In genomic region chr2:27284441-27284840, GRCm38 (mm10) we compare ENCODE assay signal across 22 mouse cellular contexts. TPM values are rescaled to one million over a fixed set of nuclear protein-coding genes. Genes with fewer than 3 reads are reported as not detected.
A peak's percentile ranks its signal among the peaks of the same experiment; 100 is the strongest.
DNase-seq lines count a peak whose midpoint lies in the region; ATAC-seq and TF ChIP-seq lines count a peak whose summit lies in the region.
"Had no signal": no experiment of that assay in that cellular context is flagged by ENCODE, and none has a peak within 500 bp of the region (broad histone marks: within the 10 kb centered on the region; RNA-seq: fewer than 3 reads in every experiment).

No protein-coding gene starts in this region.

- H3K4me3 ChIP-seq in kidney, embryonic 14.5 days (ENCODE audit: low read length), result no peak overlapping the region
- no peak overlapping the region for H3K4me3 ChIP-seq in liver, adult 2 months (ENCODE audit: insufficient read depth, low read depth, low read length)
- H3K4me3 ChIP-seq in liver, embryonic 11.5 days (ENCODE audit: low read depth, low read length), result no peak overlapping the region
- H3K4me3 ChIP-seq in midbrain, embryonic 10.5 days, result no peak overlapping the region
- H3K4me3 ChIP-seq: embryonic facial prominence, embryonic 15.5 days; erythroblast, embryonic 14.5 days; forebrain, embryonic 10.5 days; gastrocnemius, adult 2 months; heart, embryonic 13.5 days had no signal

- TF ChIP-seq POLR2A in liver, adult 2 months (IDR thresholded peaks at IDR 0.05; ENCODE audit: extremely low read depth, insufficient read depth, low read length), result no peak

- H3K27me3 ChIP-seq in kidney, embryonic 14.5 days (ENCODE audit: control insufficient read depth, insufficient read depth, low read length), result no peaks in the 10 kb centered on the region
- H3K27me3 ChIP-seq in liver, adult 2 months (ENCODE audit: control insufficient read depth, insufficient read depth, low read length), result no peaks in the 10 kb centered on the region
- H3K27me3 ChIP-seq in liver, embryonic 11.5 days (replicated peaks; ENCODE audit: control insufficient read depth, insufficient read depth, low read length), result no peaks in the 10 kb centered on the region
- no peaks in the 10 kb centered on the region for H3K27me3 ChIP-seq in midbrain, embryonic 10.5 days (ENCODE audit: low read depth, poor library complexity, severe bottlenecking)
- H3K27me3 ChIP-seq: embryonic facial prominence, embryonic 15.5 days; heart, embryonic 13.5 days had no signal

- no peaks in the 10 kb centered on the region for H3K9me3 ChIP-seq in kidney, embryonic 14.5 days (ENCODE audit: control insufficient read depth, low read length)
- no peaks in the 10 kb centered on the region for H3K9me3 ChIP-seq in liver, embryonic 11.5 days (ENCODE audit: control insufficient read depth, low read length)
- H3K9me3 ChIP-seq in midbrain, embryonic 10.5 days (replicated peaks), result no peaks in the 10 kb centered on the region
- H3K9me3 ChIP-seq: embryonic facial prominence, embryonic 15.5 days; forebrain, embryonic 10.5 days; heart, embryonic 13.5 days had no signal

- no peak overlapping the region for H3K9ac ChIP-seq in kidney, embryonic 14.5 days (ENCODE audit: low read depth, low read length)
- H3K9ac ChIP-seq in liver, adult 2 months (ENCODE audit: low read depth, low read length), result no peak overlapping the region
- H3K9ac ChIP-seq in liver, embryonic 11.5 days (ENCODE audit: low read depth, low read length), result no peak overlapping the region
- H3K9ac ChIP-seq: embryonic facial prominence, embryonic 15.5 days; heart, embryonic 13.5 days; hindbrain, embryonic 14.5 days had no signal

- 0 out of 2 replicates have a peak, but pooled peaks cover 4% of the 10 kb centered on the region for H3K4me1 ChIP-seq in kidney, embryonic 14.5 days (ENCODE audit: control insufficient read depth, insufficient read depth, low read length)
- peaks cover 10% of the 10 kb centered on the region; the same call in 1 of the 2 replicates for H3K4me1 ChIP-seq in liver, adult 2 months (ENCODE audit: control insufficient read depth, insufficient read depth, low read length)
- H3K4me1 ChIP-seq in liver, embryonic 11.5 days (replicated peaks; ENCODE audit: control insufficient read depth, insufficient read depth, low read length), result no peaks in the 10 kb centered on the region; the same call in 1 of the 2 replicates
- peaks cover 8% of the 10 kb centered on the region for H3K4me1 ChIP-seq in midbrain, embryonic 10.5 days

- no peak for ATAC-seq in kidney, embryonic 14.5 days (ENCODE audit: low FRiP score, low TSS enrichment)
- no peak for ATAC-seq in liver, embryonic 11.5 days (replicated peaks; ENCODE audit: low FRiP score)
- ATAC-seq: forebrain, embryonic 14.5 days had no signal

- peaks cover 11% of the 10 kb centered on the region for H3K36me3 ChIP-seq in kidney, embryonic 14.5 days (ENCODE audit: control insufficient read depth, insufficient read depth, low read length)
- peaks cover 3% of the 10 kb centered on the region; the same call in 1 of the 2 replicates for H3K36me3 ChIP-seq in liver, adult 2 months (ENCODE audit: control insufficient read depth, insufficient read depth, low read length)
- H3K36me3 ChIP-seq in liver, embryonic 11.5 days (ENCODE audit: control insufficient read depth, insufficient read depth, low read length), result no peaks in the 10 kb centered on the region; the same call in 1 of the 2 replicates
- peaks cover 88% of the 10 kb centered on the region for H3K36me3 ChIP-seq in midbrain, embryonic 10.5 days

- no peak for TF ChIP-seq CTCF in liver, adult 2 months (IDR thresholded peaks at IDR 0.05; ENCODE audit: low read depth, low read length)

- DNase-seq in kidney, adult 18-20 months, result peak; percentile 59
- DNase-seq in liver, adult 2 months (ENCODE audit: extremely low read depth, low read depth, low spot score), result peak; percentile 79
- no peak for DNase-seq in liver, embryonic 11.5 days (ENCODE audit: low spot score)
- peak; percentile 11 for DNase-seq in large intestine, adult 2 months (ENCODE audit: low read depth, low spot score)
- no peak for DNase-seq in testis, postnatal 10 days (ENCODE audit: low spot score)
- no peak for DNase-seq in midbrain, embryonic 10.5 days (ENCODE audit: low spot score)
- DNase-seq: adrenal gland, adult 2 months; adrenal gland, postnatal 25 days; cerebellum, adult 2 months; cerebellum, postnatal 10 days; embryo, embryonic 11 days; gastrocnemius, adult 2 months; gastrocnemius, postnatal 25 days; heart, postnatal 36 days had no signal

- no peak overlapping the region for H3K27ac ChIP-seq in kidney, embryonic 14.5 days (ENCODE audit: low read depth, low read length)
- no peak overlapping the region for H3K27ac ChIP-seq in liver, adult 2 months (replicated peaks; ENCODE audit: insufficient read depth, low read depth, low read length)
- H3K27ac ChIP-seq in liver, embryonic 11.5 days (ENCODE audit: low read depth, low read length), result no peak overlapping the region
- H3K27ac ChIP-seq in midbrain, embryonic 10.5 days (replicated peaks), result no peak overlapping the region
- H3K27ac ChIP-seq: embryonic facial prominence, embryonic 15.5 days; forebrain, embryonic 10.5 days; gastrocnemius, adult 2 months; heart, embryonic 13.5 days; hindbrain, embryonic 14.5 days had no signal

- 54% methylated on average over 7 of the region's 7 CpGs for WGBS in kidney, embryonic 14.5 days
- 28% methylated on average over 7 of the region's 7 CpGs for WGBS in liver, adult 2 months
- WGBS in liver, embryonic 11.5 days, result 72% methylated on average over 7 of the region's 7 CpGs
- WGBS in large intestine, adult 2 months, result 45% methylated on average over 7 of the region's 7 CpGs
- WGBS in midbrain, embryonic 10.5 days, result 69% methylated on average over 7 of the region's 7 CpGs

- H3K4me2 ChIP-seq in kidney, embryonic 14.5 days (replicated peaks; ENCODE audit: low read depth, low read length), result no peak overlapping the region
- H3K4me2 ChIP-seq in liver, embryonic 11.5 days, result no peak overlapping the region
- H3K4me2 ChIP-seq: embryonic facial prominence, embryonic 15.5 days; heart, embryonic 13.5 days; hindbrain, embryonic 14.5 days had no signal

- 0 out of 2 replicates have a peak, but pooled peaks cover 4% of the 10 kb centered on the region for H3K79me2 ChIP-seq in liver, adult 2 months (ENCODE audit: control insufficient read depth, insufficient read depth, low read length)

RNA-seq across cellular contexts. Expression of gene Sardh, which starts 36.3 kb away (rescaled TPM):
- polyA plus RNA-seq in kidney, embryonic 14.5 days (2014; fragmentation: Nextera tagmentation; extraction: Ambion mirVana), result 17.6 and 29.9 TPM in 2 replicates
- total RNA-seq in liver, adult 2 months (2014; rRNA removed), result 382 and 424 TPM in 2 replicates
- polyA plus RNA-seq in liver, adult 2 months (2012; rRNA removed), result 768 and 871 TPM in 2 replicates
- 38.0 and 40.6 TPM in 2 replicates for polyA plus RNA-seq in liver, embryonic 11.5 days (2014; fragmentation: Nextera tagmentation; extraction: Ambion mirVana)
- polyA plus RNA-seq in large intestine, adult 2 months (2012; rRNA removed), result 2.1 and 3.4 TPM in 2 replicates
- polyA plus RNA-seq in midbrain, embryonic 10.5 days (2016; fragmentation: Nextera tagmentation; extraction: Ambion mirVana), result 1.0 and 3.7 TPM in 2 replicates
- total RNA-seq: granulocyte monocyte progenitor cell, adult 5-6 weeks had no signal

Comparison
In these comparisons a context has a peak if more than half of its experiments do, and no peak if none do; other contexts are left out.
1. DNase-seq: peak in kidney, adult 18-20 months (single experiment), liver, adult 2 months (single experiment) and large intestine, adult 2 months (single experiment); none in liver, embryonic 11.5 days (single experiment), testis, postnatal 10 days (single experiment) and midbrain, embryonic 10.5 days (single experiment).
2. RNA of gene Sardh, which starts 36.3 kb away (polyA plus RNA-seq): 768 to 871 TPM in liver, adult 2 months; 38.0 to 40.6 TPM in liver, embryonic 11.5 days, 17.6 to 29.9 TPM in kidney, embryonic 14.5 days, 2.1 to 3.4 TPM in large intestine, adult 2 months and 1.0 to 3.7 TPM in midbrain, embryonic 10.5 days; every median in the first group is over 10 times any median in the second.